Mouse (Mus musculus): ENCODE results near the gene Selenos. TPM values are rescaled to one million over a fixed set of nuclear protein-coding genes. Genes with fewer than 3 reads are reported as not detected.
A peak's percentile ranks its signal among the peaks of the same experiment; 100 is the strongest.

The Selenos gene
- polyA plus RNA-seq, 1 experiment from 2014 or later = 103 TPM

DNA sequence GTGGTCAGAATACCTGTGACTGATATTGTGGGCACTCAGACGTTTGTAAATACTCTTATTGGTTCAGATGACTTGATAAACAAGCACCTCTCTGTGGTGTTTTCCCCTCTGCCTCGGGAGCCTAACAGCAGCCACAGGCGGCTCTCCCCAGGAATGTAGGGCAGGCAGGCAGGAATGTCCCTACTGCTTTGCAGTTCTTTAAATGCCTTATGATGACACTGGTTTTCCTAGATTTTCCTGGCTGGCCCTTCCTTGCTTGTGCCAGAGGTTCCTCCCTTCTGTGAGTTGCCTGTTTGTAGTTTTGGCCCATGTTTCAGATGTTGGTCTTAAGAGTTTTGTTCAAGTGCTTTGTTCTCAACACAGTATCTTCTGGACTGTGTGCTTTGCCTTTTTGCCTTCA is 49.4 kb downstream of the Selenos start:
- Histone ChIP-seq H3K4me1 (ENCODE audit: insufficient read depth) (peaks cover 4% of the 10 kb centered on the region), H3K4me3 (ENCODE audit: low read depth, low read length) (no peak overlapping the region), H3K9ac (replicated peaks) (no peak overlapping the region), H3K27me3 (ENCODE audit: insufficient read depth, low read length) (no peaks in the 10 kb centered on the region), H3K27ac (ENCODE audit: low read depth) (no peak overlapping the region), H3K36me3 (replicated peaks; ENCODE audit: insufficient read depth, low read length) (peaks cover 13% of the 10 kb centered on the region; the same call in 1 of the 2 replicates), H3K9me3 (ENCODE audit: low read length) (no peaks in the 10 kb centered on the region), H3K4me2 (ENCODE audit: low read depth, low read length) (no peak overlapping the region)
- WGBS (ENCODE audit: insufficient replicate concordance) = 58% methylated on average over 3 of the region's 3 CpGs
- TF ChIP-seq CTCF (IDR thresholded peaks at IDR 0.05; ENCODE audit: low read depth) = no peak
- no peak for TF ChIP-seq EP300 (IDR thresholded peaks at IDR 0.05; ENCODE audit: low read depth)
- DNase-seq (no peak), ATAC-seq (no peak)

DNA sequence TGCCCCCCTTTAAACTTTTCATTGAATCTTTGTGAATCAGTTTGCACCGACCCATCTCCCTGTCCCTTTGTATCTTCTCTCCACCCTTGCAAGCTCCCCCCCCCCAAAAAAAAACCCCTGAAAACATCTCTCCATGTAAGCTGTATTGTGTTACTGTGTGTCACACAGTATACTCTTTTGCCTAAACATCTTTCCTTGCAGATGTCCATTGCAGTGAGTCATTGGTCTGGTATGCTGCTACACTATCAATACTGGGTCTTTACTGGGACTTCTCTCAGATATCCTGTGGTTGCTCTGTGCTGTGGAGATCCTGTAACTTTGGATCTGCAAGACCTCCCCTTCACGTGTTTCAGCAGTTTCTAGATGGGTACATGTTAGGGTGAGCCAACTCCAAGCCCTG is 50.8 kb downstream of the Selenos start:
- H3K27me3 ChIP-seq (ENCODE audit: insufficient read depth, low read length) = no peaks in the 10 kb centered on the region
- 84% methylated on average over 2 of the region's 2 CpGs for WGBS (ENCODE audit: insufficient replicate concordance)
- no peaks in the 10 kb centered on the region for H3K9me3 ChIP-seq (ENCODE audit: low read length)
- no peak for DNase-seq
- no peak for ATAC-seq
- no peak overlapping the region for H3K4me3 ChIP-seq (ENCODE audit: low read depth, low read length)
- H3K4me1 ChIP-seq (ENCODE audit: insufficient read depth) = peaks cover 8% of the 10 kb centered on the region
- no peak overlapping the region for H3K4me2 ChIP-seq (ENCODE audit: low read depth, low read length)
- no peak overlapping the region for H3K9ac ChIP-seq (replicated peaks)
- peaks cover 13% of the 10 kb centered on the region; the same call in 1 of the 2 replicates for H3K36me3 ChIP-seq (replicated peaks; ENCODE audit: insufficient read depth, low read length)
- H3K27ac ChIP-seq (ENCODE audit: low read depth) = no peak overlapping the region
- TF ChIP-seq EP300 (IDR thresholded peaks at IDR 0.05; ENCODE audit: low read depth) = no peak
- TF ChIP-seq CTCF (IDR thresholded peaks at IDR 0.05; ENCODE audit: low read depth) = no peak

DNA sequence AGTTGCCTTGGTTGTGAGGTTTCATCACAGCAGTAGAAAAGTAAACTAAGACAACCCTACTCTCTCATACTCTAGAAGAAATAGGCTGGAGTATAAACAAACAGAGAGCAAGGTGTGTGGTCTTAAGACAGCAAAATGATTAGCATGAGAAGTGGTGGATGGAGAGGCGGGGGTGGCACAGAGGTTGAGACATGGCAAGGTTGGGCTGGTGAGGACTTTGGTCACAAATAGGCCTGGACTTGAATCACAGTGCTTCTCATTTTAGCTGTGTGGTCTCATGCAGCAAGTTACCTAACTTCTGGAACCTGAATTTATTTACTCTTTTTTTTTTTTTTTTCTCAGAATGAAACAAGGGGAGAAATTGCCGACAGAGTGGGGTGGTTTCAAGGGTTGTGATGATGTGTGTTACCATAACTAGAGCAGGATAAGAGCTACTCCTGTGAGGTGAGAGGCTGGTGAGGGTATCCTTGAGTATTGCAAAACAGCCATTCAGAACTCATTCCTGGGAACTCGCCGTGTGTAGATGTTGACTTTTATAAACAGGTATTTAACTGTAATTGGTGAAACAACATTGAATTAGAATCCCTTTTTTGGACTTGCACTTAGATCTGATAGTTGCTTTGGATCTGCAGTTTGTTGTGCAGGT is 52.5 kb downstream of the Selenos start:
- no peak for ATAC-seq
- H3K9ac ChIP-seq (replicated peaks) = no peak overlapping the region
- 74% methylated on average over 4 of the region's 4 CpGs for WGBS (ENCODE audit: insufficient replicate concordance)
- no peaks in the 10 kb centered on the region for H3K9me3 ChIP-seq (ENCODE audit: low read length)
- TF ChIP-seq EP300 (IDR thresholded peaks at IDR 0.05; ENCODE audit: low read depth) (no peak), CTCF (IDR thresholded peaks at IDR 0.05; ENCODE audit: low read depth) (no peak)
- H3K4me1 ChIP-seq (ENCODE audit: insufficient read depth) = peaks cover 19% of the 10 kb centered on the region
- no peak overlapping the region for H3K27ac ChIP-seq (ENCODE audit: low read depth)
- no peak for DNase-seq
- peaks cover 4% of the 10 kb centered on the region; the same call in 1 of the 2 replicates for H3K36me3 ChIP-seq (replicated peaks; ENCODE audit: insufficient read depth, low read length)
- no peaks in the 10 kb centered on the region for H3K27me3 ChIP-seq (ENCODE audit: insufficient read depth, low read length)
- H3K4me3 ChIP-seq (ENCODE audit: low read depth, low read length) = no peak overlapping the region
- no peak overlapping the region for H3K4me2 ChIP-seq (ENCODE audit: low read depth, low read length)

DNA sequence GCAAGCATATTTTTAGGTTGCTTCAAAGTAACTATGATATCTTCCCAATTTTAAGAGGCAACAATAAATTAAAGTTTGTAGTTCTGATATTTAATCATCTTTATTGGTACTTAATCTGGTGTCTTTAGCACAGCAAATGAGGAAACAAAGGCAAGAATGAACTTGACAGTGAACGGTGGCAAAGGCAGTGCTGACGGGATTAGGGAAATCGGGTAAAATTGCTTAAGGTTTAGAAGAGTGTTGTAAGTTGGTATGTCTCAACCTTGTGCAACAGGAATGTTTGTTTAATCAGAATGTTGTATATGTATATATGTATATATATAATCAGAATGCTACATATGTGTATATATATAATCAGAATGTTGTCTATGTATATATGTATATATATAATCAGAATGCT is 54.7 kb downstream of the Selenos start:
- Histone ChIP-seq H3K4me1 (ENCODE audit: insufficient read depth) (peaks cover 25% of the 10 kb centered on the region), H3K36me3 (replicated peaks; ENCODE audit: insufficient read depth, low read length) (peaks cover under 1% of the 10 kb centered on the region), H3K4me3 (ENCODE audit: low read depth, low read length) (no peak overlapping the region), H3K9me3 (ENCODE audit: low read length) (no peaks in the 10 kb centered on the region), H3K4me2 (ENCODE audit: low read depth, low read length) (no peak overlapping the region), H3K27me3 (ENCODE audit: insufficient read depth, low read length) (no peaks in the 10 kb centered on the region), H3K9ac (replicated peaks) (no peak overlapping the region), H3K27ac (ENCODE audit: low read depth) (no peak overlapping the region)
- ATAC-seq = no peak
- 83% methylated on average over 3 of the region's 3 CpGs for WGBS (ENCODE audit: insufficient replicate concordance)
- no peak for DNase-seq
- TF ChIP-seq CTCF (IDR thresholded peaks at IDR 0.05; ENCODE audit: low read depth) (no peak), EP300 (IDR thresholded peaks at IDR 0.05; ENCODE audit: low read depth) (no peak; the same call in 1 of the 2 replicates)

DNA sequence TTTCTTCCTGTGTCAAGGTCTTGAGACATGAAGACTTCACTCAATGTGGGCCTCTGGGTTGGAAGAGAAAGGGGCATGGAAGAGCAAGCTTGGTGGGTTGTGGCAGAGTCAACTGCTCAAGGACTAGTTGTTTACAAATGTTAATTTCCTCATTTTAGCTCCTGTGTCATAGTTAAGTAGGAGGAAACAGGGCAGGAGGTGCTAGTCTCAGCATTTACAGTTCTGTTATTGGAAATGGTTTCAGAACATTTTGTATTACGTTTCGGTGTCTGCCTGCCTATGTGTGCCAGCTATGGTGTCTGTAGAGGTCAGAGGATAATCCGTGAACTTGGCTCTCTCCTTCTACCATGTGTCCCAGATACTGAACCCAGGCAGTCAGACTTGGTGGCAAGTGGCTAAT is 56.2 kb downstream of the Selenos start:
- Histone ChIP-seq H3K4me1 (ENCODE audit: insufficient read depth) (peaks cover 35% of the 10 kb centered on the region), H3K27ac (ENCODE audit: low read depth) (peak overlapping the region; percentile 76), H3K9ac (replicated peaks) (no peak overlapping the region), H3K4me2 (ENCODE audit: low read depth, low read length) (no peak overlapping the region), H3K9me3 (ENCODE audit: low read length) (no peaks in the 10 kb centered on the region), H3K4me3 (ENCODE audit: low read depth, low read length) (no peak overlapping the region), H3K36me3 (replicated peaks; ENCODE audit: insufficient read depth, low read length) (peaks cover 2% of the 10 kb centered on the region), H3K27me3 (ENCODE audit: insufficient read depth, low read length) (no peaks in the 10 kb centered on the region)
- 47% methylated on average over 3 of the region's 3 CpGs for WGBS (ENCODE audit: insufficient replicate concordance)
- ATAC-seq (peak; percentile 62), DNase-seq (no peak)
- TF ChIP-seq EP300 (IDR thresholded peaks at IDR 0.05; ENCODE audit: low read depth) (no peak), CTCF (IDR thresholded peaks at IDR 0.05; ENCODE audit: low read depth) (no peak)

DNA sequence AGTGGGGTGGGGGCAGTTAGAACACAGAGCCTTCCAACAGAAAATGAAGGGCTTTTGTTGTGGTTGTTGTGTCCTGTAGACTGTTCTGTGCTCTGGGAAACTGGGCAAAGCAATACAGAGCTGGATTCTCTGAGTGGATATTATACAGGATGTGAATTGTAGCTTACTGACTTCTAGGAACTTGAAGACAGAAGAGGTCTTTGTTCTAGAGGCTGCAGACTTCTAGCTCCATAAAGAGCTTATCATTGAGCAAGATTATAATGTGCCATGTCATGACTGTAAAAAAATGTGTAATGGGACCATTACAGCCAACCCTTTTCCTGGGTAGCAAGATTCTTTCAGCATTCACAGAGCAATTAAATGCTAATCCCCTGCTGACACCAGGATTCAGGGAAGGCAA is 56.7 kb downstream of the Selenos start:
- Histone ChIP-seq H3K4me1 (ENCODE audit: insufficient read depth) (peaks cover 35% of the 10 kb centered on the region), H3K9ac (replicated peaks) (no peak overlapping the region), H3K27ac (ENCODE audit: low read depth) (peak overlapping the region; percentile 76), H3K9me3 (ENCODE audit: low read length) (no peaks in the 10 kb centered on the region), H3K27me3 (ENCODE audit: insufficient read depth, low read length) (no peaks in the 10 kb centered on the region), H3K36me3 (replicated peaks; ENCODE audit: insufficient read depth, low read length) (peaks cover 2% of the 10 kb centered on the region), H3K4me2 (ENCODE audit: low read depth, low read length) (0 out of 2 replicates have a peak overlapping the region, but pooled peaks have one; percentile 6), H3K4me3 (ENCODE audit: low read depth, low read length) (no peak overlapping the region)
- TF ChIP-seq EP300 (IDR thresholded peaks at IDR 0.05; ENCODE audit: low read depth) = no peak
- TF ChIP-seq CTCF (IDR thresholded peaks at IDR 0.05; ENCODE audit: low read depth) = no peak
- no peak for DNase-seq
- no peak for ATAC-seq

All from liver, postnatal 0 days (tissue).